Mouse (Mus musculus) urinary bladder, postnatal 36 days (tissue): ENCODE measurements around the gene Dennd1a.
A peak's percentile ranks its signal among the peaks of the same experiment; 100 is the strongest.

Experiments used
- DNase-seq, 2 experiments: peaks; one replicate each; pipeline ENCODE4 v3.0.0; 2022; ENCODE audit warnings: low spot score in 2 of 2, mixed read lengths in 1 of 2

The Dennd1a gene

GRCm38 (mm10) chr2:38048996-38049395 lies 238.2 kb downstream of the Dennd1a start:
- DNase-seq = no peak

DNA sequence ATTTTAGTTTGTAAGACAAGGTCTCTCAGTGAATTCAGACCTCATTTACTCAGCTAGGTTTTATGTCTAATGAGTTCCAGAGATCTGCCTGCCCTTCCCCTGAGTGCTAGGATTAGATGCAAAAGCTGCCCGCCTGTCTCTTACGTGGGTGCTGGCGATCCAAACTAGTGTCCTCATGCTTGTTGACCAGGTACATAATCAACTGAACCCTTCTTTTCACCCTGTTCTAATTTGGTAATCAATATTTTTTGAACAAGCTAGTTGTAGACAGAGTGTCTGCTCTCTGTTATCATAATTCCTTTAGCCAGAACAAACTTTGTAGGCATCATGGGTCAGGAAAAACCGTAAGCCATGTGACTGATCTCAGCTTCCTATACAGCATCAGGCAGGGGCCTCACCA lies 241.9 kb downstream of the Dennd1a start:
- DNase-seq = no peak

DNA sequence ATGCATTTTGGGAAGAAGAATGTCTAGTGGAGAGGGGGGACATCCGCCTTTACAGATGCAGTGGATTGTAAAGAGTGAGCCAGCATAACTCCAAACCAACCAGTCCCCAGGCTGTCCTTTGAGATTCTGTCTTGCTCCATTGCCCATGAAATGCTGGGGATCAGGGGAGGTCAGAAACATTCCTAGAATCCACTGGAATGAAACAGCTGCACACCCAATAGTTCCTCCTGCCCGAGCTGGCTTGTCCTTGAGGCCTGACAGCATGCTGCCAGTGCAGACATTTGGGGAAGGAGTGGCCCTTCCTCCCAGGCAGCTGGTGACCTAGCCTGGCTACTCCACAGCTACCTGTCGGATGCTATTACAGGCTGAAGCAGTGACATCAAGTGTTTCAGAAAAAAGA lies 246.3 kb downstream of the Dennd1a start:
- no peak for DNase-seq

DNA sequence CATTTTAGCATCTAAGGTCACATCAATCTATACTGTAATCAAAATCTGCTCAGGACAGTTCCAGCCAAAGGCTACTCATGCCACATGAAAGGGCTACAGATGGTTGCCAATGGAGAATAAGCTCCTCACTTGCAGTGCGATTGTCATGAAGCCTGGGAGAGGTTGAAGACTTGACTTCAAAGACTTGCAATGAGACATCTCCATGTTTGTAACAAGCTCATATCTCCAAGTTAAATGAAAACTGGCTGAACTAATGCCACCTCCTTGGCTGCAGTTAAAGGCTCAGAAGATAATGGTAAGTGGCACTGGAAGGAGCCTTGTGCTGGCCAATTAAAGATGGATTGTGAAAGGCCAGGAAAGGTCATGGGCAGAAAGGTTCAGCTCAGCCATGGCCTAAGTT lies 247.6 kb downstream of the Dennd1a start:
- no peak for DNase-seq

DNA sequence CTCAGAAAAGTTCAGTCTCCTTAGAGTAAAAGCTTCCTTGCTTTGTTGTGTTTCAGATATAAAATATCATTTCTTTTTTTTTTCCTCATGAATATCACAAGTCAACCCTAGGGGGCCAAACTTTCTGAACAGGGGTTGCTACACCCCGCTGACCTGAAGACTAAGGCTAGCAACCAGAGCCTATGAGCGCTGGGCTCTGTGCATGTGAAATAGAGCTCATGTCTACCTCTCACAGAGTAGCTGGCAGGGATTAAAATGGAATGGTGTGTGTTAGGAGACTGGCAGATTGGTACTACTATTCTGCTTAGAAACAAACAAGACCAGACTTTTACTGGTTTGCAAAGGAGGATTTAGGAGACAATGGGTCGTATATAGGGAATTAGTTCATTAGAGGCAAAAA lies 258.9 kb downstream of the Dennd1a start:
- no peak for DNase-seq

DNA sequence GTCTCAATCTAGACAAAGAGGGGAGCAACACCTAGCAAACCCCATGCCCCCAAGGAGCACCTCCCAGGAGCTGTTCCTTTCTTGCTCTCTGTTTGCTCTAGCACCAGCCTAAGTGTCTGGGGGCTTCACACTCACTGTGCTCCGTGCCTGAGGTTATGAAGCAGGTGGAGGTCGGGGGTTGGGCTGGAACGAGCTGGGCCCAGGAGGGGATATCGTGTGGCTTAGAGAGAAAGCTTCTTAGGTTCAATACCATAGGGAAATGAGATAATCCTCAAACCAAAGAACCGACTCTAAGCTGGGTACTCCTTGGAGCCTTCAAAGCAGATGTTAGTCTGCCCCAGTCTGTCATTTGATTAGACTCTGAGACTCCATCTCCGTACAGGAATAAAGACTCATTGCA lies 261.6 kb downstream of the Dennd1a start:
- no peak for DNase-seq

GRCm38 (mm10) chr2:38023741-38024130 lies 263.5 kb downstream of the Dennd1a start:
- no peak for DNase-seq

DNA sequence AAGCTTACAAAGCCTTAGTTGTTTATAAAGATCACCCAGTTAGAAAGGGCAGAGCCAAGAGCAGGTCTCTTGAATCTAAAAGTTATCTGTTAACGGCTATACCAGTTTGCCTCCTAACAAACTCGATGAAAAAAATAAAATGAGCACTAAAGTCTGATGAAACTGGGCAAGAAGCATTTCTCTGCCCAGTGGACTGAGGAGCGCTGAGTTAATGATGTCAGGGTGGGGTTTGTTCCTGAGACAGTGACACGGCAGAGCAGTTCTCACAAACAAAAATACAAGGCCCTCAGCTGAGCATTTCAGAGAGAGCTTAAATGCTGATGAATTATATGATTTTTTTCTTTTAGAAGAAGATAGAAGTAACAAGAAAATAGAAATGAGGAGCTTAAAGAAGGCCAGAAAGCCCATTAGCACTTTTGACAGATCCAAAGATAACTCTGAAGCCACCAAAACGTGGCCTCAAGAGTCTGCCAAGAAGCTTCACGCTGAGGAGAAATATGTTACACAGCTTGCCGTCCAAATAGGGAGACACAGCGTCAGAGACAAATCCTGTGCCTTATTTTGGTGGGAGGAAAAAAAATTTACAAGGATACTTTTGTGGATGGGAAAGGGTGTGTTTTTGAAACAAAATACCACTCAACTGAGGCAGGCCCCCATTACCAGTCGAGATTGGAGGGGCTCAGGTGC lies 264.0 kb downstream of the Dennd1a start:
- DNase-seq = no peak

DNA sequence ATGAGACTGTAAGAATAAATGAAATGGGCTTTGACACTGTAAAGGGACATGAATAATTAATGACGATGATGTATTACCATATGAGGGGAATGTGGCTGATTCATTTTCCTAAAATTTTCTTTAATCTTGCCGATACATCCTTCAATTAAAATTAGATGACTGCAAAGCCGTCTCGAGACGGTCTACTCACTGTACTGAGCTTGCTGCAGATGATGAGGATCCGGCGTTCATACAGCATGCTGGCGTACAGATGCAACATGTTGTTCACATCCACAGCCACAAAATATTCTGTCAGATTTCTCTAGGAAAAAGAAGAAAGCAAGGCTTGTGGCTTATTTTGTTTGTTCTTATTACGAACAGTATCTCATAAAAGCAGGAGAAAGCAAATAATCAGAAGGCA lies 266.0 kb downstream of the Dennd1a start:
- DNase-seq = no peak

DNA sequence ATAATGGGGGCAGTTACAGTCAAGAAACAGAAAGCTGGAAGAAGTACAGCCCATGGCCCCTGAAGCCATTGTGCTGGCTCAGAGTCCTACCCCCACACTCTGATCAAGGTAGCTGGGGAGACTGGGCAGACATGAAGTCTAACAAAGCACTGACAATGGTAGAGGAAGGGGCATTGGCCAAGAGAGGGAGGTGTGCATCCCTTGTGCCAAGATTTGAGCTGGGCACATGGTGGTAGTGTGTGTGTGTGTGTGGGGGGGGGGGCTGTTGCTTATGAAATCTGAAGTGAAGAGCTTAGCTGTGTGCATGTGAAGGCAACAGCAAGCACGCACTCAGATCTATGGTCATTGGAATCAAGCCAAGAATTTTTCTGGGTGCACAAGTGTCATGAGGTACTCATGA lies 272.5 kb downstream of the Dennd1a start:
- DNase-seq = no peak

DNA sequence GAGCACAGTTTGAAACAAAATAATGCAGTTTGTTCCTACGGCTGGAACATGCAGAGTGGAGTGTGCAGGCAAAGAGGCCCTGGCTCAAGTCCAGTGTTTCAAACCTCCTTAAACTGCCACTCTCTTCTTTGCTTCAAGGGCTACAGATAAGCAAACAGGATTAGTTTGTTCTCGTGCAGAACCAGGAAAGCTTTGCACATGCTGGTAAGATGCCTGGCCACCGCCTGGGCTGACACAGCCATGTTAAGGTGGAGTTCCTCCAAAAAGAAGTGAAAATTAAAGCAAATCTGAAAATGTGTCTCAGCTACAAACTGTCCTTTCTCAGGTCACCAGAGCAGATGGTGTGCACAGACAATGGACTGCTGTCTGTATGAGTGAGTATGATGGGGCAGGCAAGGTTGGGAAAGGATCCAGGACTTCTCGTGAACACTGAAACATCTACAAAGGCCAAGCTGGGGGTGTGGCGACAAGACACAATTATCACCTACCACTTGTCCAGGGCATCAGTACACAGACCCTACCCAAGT lies 273.3 kb downstream of the Dennd1a start:
- peak; percentile 25 to 52 for DNase-seq

- DNase-seq = no peak
Measured at GRCm38 (mm10) chr2:38007238-38007637, 280.0 kb downstream of the Dennd1a start.

DNA sequence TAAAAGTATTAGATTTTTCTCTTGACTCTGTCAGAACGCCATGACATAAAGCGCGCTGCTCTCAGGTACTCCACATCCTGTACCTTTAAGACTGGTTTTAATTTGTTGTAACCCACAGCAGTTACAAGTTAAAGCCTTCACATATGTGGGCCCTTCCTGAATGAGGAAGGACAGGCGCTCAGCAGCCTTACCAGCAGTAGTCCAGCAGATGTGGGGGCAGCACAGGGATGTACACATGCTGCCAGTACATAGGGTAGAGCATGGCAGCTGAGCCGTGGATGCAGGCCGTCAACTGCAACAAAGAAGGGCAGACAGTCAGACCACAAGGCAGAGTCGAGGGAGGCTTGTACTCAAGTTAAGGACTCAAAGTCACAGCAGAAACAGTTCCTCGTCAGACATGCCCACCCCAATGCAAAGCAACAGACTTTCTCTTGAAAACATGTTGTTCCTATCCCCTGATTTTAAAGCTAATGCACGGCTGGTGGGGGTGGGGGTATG lies 284.0 kb downstream of the Dennd1a start:
- DNase-seq = no peak

DNA sequence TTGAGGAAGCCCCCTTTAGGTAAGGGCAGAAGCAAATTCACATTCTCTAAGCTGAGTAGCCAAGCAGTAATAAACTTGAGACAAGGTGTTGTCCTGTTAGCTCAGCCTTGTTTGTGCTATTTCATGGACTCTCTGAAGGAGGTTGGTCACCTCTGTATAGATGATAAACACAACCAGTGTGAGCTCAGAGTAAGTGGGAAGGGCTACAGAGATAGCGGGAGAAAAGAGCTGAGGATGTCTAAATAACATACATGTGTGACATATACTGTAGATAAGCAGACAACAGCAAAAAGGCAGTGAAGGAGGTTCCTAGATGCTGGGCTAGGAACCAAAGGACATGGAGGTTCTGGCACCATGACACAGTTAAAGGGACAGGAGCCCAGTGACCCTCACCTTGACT lies 286.2 kb downstream of the Dennd1a start:
- no peak for DNase-seq

DNA sequence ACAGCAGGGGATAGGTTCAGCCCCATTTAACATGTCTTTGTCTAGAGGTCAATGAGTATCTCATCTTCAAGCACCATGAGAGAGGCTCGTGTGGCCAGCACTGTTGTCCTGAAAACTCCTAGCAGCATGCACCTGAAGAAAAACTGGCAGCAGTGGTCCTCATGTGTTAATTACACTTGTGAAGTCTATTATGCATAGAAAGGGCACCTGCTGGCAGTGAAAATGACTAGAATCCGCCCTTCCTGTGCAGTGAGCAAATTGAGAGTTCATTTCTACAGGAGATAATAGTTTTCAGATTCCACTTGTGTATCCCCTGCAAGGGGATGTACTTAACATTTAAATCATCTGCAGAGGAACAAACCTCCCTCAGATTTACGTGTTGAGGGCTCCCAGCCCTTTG lies 289.2 kb downstream of the Dennd1a start:
- no peak for DNase-seq

GRCm38 (mm10) chr2:37989091-37989490 lies 298.1 kb downstream of the Dennd1a start:
- DNase-seq = no peak

DNA sequence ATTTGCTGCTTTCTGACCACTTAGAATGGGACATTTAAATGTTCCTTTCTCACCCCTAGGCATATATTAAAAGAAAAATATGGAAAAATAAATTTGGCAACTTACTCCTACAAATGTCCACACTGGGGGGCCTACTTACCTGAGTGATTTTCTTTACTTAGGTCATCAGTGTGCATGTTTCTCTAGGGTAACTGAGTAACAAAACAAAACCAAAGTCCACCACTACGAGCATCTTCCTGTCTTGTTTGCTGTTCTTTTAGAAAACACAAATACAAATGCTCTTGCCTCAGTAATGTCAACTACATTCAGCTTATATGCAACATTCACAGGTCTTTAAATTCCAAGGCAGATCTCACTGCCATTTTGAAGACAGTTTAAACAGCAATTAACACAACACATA lies 298.9 kb downstream of the Dennd1a start:
- no peak for DNase-seq

GRCm38 (mm10) chr2:37985690-37986222 lies 301.4 kb downstream of the Dennd1a start:
- no peak for DNase-seq

- no peak for DNase-seq
Measured at GRCm38 (mm10) chr2:37982714-37983113, 304.5 kb downstream of the Dennd1a start.

DNA sequence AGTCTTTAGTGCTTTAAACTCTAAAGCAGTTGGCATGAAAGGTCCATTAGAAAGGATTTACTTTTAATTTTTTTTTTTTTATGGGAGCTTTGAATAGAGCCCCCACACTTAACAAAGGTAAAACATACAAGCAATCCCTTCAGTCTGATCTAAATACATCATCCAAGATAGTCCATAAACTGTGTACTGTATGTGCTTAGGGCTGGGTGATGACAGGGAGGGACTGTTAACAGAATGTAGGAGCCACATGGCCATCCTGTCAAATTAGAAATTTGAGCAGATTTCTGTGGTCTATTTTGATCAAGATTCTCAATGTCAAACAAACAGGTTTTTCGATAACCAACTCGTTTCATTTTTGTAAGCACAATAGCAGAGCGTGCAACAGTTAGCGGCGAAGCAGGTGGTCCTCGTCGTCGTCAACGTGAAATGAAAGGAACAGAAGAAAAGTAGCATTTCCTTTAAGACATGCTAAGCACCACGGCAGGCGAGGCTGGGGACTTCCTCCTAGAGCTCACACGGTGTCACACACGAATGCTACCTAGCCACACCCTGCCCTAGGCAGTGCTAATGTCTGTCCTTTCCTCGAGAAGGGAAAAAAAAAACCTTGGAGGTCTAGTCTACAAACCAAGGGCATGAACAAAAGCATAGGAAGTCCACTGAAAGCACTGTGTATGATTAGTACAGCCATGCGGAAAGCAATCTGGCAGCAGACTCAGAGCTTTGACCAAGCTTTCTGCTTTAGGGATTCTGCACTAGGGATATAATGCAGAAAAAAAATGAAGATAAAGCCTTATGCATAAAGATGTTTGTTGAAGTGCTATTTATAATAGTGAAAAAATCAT lies 305.4 kb downstream of the Dennd1a start:
- no peak for DNase-seq

DNA sequence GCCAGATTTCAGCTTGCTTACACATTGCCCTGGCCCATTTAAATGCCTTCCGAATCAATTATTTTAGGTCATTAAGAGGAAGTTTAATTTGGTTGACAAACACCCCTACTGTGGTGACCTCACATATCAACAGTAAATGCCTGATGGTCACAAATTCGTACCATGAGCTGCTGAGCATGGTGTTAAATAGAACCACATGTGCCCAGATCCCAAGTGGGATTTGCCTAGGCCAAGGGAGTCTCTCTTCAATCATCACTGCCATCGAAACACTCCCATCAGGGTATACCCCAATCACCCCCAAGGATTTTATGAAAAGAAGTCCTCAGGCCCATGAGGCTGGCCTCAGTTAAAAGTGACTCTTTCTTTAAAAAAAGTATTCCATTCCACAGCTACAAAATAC lies 313.0 kb downstream of the Dennd1a start:
- no peak for DNase-seq

DNA sequence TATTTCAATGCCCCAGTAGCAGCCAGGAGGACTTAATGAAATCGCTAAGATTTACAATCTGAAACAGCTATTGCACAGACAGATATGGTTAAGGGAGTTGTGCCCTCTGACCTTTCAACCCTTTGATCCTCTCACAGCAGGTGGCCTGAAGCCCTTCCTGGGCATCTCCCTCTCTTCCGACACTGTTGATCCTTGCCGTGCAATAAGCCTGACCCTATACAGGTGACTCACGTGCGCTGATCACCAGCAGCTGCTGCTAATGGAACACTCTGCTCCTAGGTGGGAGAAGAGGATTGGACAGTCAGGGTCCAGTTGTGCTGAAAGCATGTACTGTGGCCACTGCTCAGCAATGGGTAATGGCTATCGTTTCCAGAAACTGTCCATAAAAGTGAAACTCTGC lies 314.6 kb downstream of the Dennd1a start:
- DNase-seq = no peak

GRCm38 (mm10) chr2:37971726-37972125 lies 315.5 kb downstream of the Dennd1a start:
- no peak for DNase-seq
